Mouse (Mus musculus) intestine, postnatal 0 days (tissue): Measurements from ENCODE around the gene Srl. TPM values are rescaled to one million over a fixed set of nuclear protein-coding genes. Genes with fewer than 3 reads are reported as not detected.

Source experiments
- ATAC-seq: fragments of 200-750 bp; cut with Nextera tagmentation; 2 replicates; pipeline ENCODE4 v1.8.0; 2017; ENCODE audit warnings: mild to moderate bottlenecking, moderate TSS enrichment, moderate library complexity
- H3K27ac ChIP-seq: fragments of 300-500 bp; sonication (generic); 2 replicates; pipeline ENCODE4 v1.5.1; 2014; ENCODE audit warnings: mild to moderate bottlenecking, low read depth, low read length, moderate library complexity
- H3K27me3 ChIP-seq: fragments of 300-500 bp; sonication (generic); replicated peaks from 2 replicates; pipeline ENCODE4 v1.6.1; 2014; ENCODE audit warnings: low read length, mixed read lengths; ENCODE audit not compliant: control insufficient read depth, insufficient read depth
- H3K36me3 ChIP-seq: fragments of 300-500 bp; sonication (generic); 2 replicates; pipeline ENCODE4 v1.6.1; 2014; ENCODE audit warnings: mild to moderate bottlenecking, moderate library complexity; ENCODE audit not compliant: control insufficient read depth, insufficient read depth
- H3K4me1 ChIP-seq: fragments of 300-500 bp; sonication (generic); replicated peaks from 2 replicates; pipeline ENCODE4 v1.6.1; 2014; ENCODE audit warnings: antibody characterized with exemption, low read length, mixed read lengths; ENCODE audit not compliant: control insufficient read depth, insufficient read depth
- H3K4me2 ChIP-seq: fragments of 300-500 bp; sonication (generic); replicated peaks from 2 replicates; pipeline ENCODE4 v1.6.1; 2014; ENCODE audit warnings: low read depth, mild to moderate bottlenecking, moderate library complexity
- H3K4me3 ChIP-seq: fragments of 300-500 bp; sonication (generic); 2 replicates; pipeline ENCODE4 v1.5.1; 2014; ENCODE audit warnings: low read depth, low read length
- H3K9ac ChIP-seq: fragments of 300-500 bp; sonication (generic); 2 replicates; pipeline ENCODE4 v1.6.1; 2014; ENCODE audit warnings: mild to moderate bottlenecking, low read depth, low read length
- H3K9me3 ChIP-seq: fragments of 300-500 bp; sonication (generic); 2 replicates; pipeline ENCODE4 v1.6.1; 2016; ENCODE audit warnings: mixed run types; ENCODE audit not compliant: control insufficient read depth
- CTCF ChIP-seq: sonication (generic); IDR thresholded peaks from 2 replicates; pipeline ENCODE4 v1.5.1; 2016; ENCODE audit warnings: low read depth, mild to moderate bottlenecking, control low read depth, antibody characterized with exemption, moderate library complexity
- WGBS: fragments of 180-500 bp; shearing (Covaris S2); extraction: QIAGEN DNeasy Blood & Tissue Kit; methylation state at CpG from one replicate; pipeline ENCODE4 v1.1.7; 2014; 5-methylcytosine and 5-hydroxymethylcytosine counted together
- polyA plus RNA-seq: library from polyadenylated mRNA; unstranded; fragments of >200 nt; fragmentation: Nextera tagmentation; extraction: Ambion mirVana; gene quantifications from 2 replicates; pipeline ENCODE4 v1.2.1, GENCODE M21; 2015

The Srl gene
- polyA plus RNA-seq: 2.2 and 2.4 TPM in 2 replicates

DNA sequence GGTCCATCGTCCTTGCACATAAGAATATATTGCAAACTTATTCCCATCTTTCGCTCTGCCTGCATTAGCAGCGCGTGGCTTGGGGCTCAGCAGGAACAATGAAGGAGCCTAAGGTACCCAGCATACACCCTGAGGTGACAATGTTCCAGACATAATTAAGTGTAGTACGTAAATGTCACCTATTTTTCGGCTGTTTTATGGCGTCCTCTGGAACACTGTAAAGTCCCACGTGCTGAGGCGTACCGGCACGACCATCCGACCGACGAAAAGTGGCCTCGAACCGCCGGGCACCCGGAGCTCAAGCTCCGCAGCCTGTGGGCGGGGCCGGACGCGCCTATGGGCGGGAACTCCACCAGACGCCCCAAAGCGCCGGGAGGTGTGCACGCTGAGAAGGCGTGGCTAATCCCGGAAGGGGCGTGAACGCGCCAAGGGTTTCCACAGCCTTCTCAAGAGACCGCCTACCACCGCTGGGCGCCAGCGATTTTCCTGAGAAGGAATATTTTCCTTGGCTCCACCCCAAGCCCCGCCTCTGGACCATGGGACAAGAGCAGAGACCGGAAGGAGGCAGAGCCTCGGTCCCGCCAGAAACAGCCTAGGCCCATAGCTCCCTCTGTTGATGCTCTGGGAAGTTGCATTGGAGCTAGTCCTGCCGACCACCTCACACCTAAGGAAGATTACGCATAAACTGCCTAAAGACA lies at the start of gene Srl:
TSS of gene Srl (minus strand) at position 316 of the 698 bp plus-strand sequence.
- Histone ChIP-seq H3K4me3 (peak within 1 kb of the TSS; percentile 32), H3K36me3 (peaks cover 14% of the 10 kb centered on the region), H3K4me2 (peak within 1 kb of the TSS; percentile 58), H3K4me1 (0 out of 2 replicates have a peak, but pooled peaks cover 3% of the 10 kb centered on the region), H3K27ac (no peak within 1 kb of the TSS), H3K9me3 (no peaks in the 10 kb centered on the region), H3K27me3 (no peaks in the 10 kb centered on the region), H3K9ac (no peak within 1 kb of the TSS)
- WGBS: under 1% methylated on average over 43 of the region's 43 CpGs
- peak; percentile 96 for ATAC-seq
- peak; percentile 95 for TF ChIP-seq CTCF

DNA sequence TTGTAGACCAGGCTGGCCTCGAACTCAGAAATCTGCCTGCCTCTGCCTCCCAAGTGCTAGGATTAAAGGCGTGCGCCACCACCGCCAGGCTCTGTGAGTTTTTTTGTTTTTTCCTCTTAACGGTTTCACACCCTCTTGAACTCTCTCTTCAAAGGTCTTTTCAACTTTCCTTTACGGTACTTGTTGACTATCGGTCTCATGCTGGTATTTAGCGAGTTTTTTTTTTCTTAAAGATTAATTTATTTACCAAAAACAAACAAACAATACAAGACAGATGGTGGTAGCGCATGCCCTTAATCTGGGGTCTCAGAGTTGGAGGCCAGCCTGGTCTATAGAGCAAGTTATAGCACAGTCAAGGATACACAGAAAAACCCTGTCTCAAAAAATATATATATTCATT lies 48.6 kb upstream of the Srl start:
- Histone ChIP-seq H3K4me1 (peaks cover 8% of the 10 kb centered on the region), H3K4me3 (no peak overlapping the region), H3K9me3 (no peaks in the 10 kb centered on the region), H3K9ac (no peak overlapping the region), H3K27ac (no peak overlapping the region), H3K36me3 (no peaks in the 10 kb centered on the region), H3K4me2 (no peak overlapping the region), H3K27me3 (no peaks in the 10 kb centered on the region)
- ATAC-seq: no peak
- 93% methylated on average over 9 of the region's 9 CpGs for WGBS
- TF ChIP-seq CTCF: no peak

GRCm38 (mm10) chr16:4587516-4588210 lies 46.0 kb upstream of the Srl start:
- no peak for TF ChIP-seq CTCF
- Histone ChIP-seq H3K9ac (0 out of 2 replicates have a peak overlapping the region, but pooled peaks have one; percentile 40), H3K4me1 (peaks cover 8% of the 10 kb centered on the region; the same call in 1 of the 2 replicates), H3K9me3 (no peaks in the 10 kb centered on the region), H3K4me3 (no peak overlapping the region), H3K36me3 (no peaks in the 10 kb centered on the region), H3K27me3 (no peaks in the 10 kb centered on the region), H3K4me2 (peak overlapping the region; percentile 64; the same call in 1 of the 2 replicates), H3K27ac (peak overlapping the region; percentile 85; the same call in 1 of the 2 replicates)
- no peak for ATAC-seq
- WGBS: 58% methylated on average over 5 of the region's 5 CpGs

DNA sequence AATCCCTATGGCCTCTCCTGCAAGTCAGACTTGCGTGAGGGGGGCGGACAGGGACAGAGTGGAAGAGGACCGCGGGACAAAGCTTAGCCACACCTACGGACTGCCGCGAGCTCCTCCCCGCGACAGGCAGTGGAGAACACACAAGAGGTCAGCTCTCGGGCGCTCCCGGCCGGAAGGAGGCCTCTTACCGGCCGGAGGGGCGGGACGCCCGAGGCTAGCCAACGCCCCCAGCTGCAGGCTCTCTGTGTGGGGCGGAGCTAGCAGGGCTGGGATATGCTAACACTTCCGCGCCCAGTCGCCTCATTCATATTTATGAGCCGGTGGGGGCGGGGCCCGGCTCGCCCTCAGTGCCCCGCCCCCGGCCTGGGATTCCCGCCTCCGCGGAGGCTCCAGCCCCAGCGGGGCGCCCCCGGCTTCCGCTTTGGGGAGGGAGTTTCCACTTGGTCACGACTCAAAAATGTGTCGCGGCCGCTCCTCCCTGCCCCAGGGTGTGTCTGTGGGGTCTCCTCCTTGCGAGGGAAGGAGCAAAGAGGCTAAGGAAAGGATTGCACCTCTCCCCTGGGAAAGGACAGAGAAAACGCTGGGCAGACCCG lies 45.0 kb upstream of the Srl start:
- TF ChIP-seq CTCF: peak; percentile 54
- Histone ChIP-seq H3K9me3 (no peaks in the 10 kb centered on the region), H3K4me1 (peaks cover 8% of the 10 kb centered on the region; the same call in 1 of the 2 replicates), H3K36me3 (no peaks in the 10 kb centered on the region), H3K4me3 (peak overlapping the region; percentile 42), H3K9ac (peak overlapping the region; percentile 40), H3K4me2 (peak overlapping the region; percentile 64), H3K27ac (peak overlapping the region; percentile 85), H3K27me3 (no peaks in the 10 kb centered on the region)
- peak; percentile 100 for ATAC-seq
- under 1% methylated on average over 43 of the region's 43 CpGs for WGBS

DNA sequence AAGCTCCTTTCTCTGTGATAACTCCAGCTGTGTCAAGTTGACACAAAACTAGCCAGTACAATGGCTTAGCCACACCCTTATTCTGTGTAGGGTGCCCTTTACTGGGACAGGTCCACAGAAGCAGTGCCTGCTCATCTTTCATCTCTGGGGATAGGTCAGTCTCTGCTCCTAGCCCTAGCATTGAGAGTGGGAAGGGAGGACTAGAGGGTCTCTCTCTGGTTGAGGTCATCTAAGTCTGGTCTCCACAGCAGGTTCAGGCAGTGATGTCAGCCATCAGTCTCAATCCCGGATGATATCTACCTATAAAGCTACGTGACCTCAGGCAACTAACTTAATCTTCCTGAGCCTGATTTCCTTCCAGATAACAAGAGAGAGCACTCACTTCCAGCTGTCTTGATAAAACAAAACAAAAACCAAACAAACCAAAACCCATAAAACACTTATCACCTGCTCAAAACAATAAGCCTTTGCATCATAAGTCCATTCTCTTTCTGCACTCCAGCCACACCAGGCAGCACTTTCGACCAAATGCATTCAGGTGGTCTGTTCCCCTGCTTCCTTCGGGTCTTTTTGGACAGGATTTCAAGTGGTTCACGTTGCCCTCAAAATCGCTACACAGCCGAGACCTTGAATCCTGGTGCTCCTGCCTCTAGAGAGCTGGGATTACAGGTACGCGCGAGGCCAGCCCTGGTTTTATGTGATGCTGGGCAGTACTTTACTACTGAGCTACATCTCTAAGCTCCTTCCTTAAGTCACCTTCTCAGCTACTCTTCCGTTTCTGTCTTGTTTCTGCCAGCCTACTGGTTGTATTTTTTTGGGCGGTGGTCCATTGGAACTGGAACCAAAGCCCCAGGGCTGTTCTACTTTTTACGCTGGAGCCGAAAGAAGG lies 44.3 kb upstream of the Srl start:
- H3K4me1 ChIP-seq: peaks cover 8% of the 10 kb centered on the region; the same call in 1 of the 2 replicates
- peak overlapping the region; percentile 64 for H3K4me2 ChIP-seq
- H3K9ac ChIP-seq: peak overlapping the region; percentile 12; the same call in 1 of the 2 replicates
- WGBS: 4% methylated on average over 14 of the region's 14 CpGs
- H3K36me3 ChIP-seq: no peaks in the 10 kb centered on the region
- H3K27ac ChIP-seq: peak overlapping the region; percentile 85
- H3K4me3 ChIP-seq: peak overlapping the region; percentile 42
- TF ChIP-seq CTCF: no peak
- H3K27me3 ChIP-seq: no peaks in the 10 kb centered on the region
- peak; percentile 20; the same call in 1 of the 2 replicates for ATAC-seq
- H3K9me3 ChIP-seq: no peaks in the 10 kb centered on the region
